Mouse (Mus musculus): ENCODE measurements at regions not wholly inside any gene's neighbourhood (a gene's known extent, or its start where the extent isn't known, plus 50 kb on each side); places are given as distances from the start of the nearest gene placed in this dataset.

DNA sequence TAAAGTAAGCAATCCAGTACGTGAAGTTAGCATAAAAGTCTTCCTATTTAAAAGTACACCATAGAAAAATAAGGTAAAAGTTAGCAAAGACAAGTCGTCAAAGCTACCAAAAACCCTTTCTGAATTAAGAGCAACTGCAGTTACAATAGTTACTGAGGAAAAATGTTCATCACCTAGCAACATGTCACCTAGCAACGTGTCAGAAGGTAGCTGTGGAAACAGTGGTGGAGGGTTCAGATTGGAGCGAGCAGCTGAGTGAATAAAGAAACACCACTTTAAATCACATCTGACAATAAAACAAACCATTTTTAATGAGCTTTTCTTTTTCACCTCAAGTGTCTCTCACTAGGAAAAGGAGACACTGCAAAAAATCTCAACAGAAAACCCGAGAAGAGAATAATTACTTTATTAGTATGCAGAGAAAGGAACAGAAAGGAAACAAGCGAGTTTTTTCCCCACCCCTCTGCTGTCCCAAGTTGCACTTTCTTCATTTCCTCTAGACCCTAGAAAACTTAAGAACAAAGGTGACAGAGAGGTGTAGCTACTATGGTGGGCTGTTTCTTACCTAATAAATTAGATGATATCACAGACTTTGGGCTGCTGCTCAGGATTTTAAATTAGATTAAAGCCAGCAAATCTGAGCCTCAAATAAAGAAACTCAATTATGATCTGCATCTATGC lies 275.4 kb downstream of the 1700017N19Rik start:
- TF ChIP-seq CTCF (IDR thresholded peaks at IDR 0.05; ENCODE audit: control insufficient read depth, insufficient read depth, low read length), result no peak
- no peak for TF ChIP-seq POLR2A (IDR thresholded peaks at IDR 0.05; ENCODE audit: borderline replicate concordance, control insufficient read depth, low read depth, low read length)

Measured in bone marrow, adult 2 months (tissue).